Mouse (Mus musculus): ENCODE measurements around the gene Trhr2.

DNA sequence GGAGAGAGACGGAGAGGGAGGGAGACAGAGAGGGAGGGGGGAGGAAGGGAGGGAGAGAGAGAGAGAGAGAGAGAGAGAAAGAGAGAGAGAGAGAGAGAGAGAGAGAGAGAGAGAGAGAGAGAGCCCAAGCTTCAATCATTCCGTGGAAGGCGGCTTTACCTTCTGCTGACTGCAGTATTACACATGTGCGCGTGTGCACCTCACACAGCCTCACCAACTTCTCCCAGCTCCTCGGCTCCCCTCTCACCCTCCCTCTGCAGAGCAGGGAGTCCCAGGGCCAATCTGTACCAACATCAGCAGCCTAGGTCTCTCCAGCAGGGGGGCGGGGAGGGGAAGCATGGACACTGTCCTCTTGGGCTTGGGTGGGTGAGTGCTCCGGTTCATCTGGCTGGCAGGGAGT, 2.4 kb upstream of the Trhr2 start:
- TF ChIP-seq CTCF (IDR thresholded peaks at IDR 0.05; ENCODE audit: control insufficient read depth, insufficient read depth, insufficient replicate concordance, low read depth, low read length) (no peak), POLR2A (IDR thresholded peaks at IDR 0.05; ENCODE audit: control insufficient read depth, low read depth, low read length) (no peak)
